In genomic region chr17:5493161-5493771, GRCm38 (mm10) we compare ENCODE assay signal across 7 mouse cellular contexts. TPM values are rescaled to one million over a fixed set of nuclear protein-coding genes. Genes with fewer than 3 reads are reported as not detected.
DNase-seq lines count a peak whose midpoint lies in the region; ATAC-seq and TF ChIP-seq lines count a peak whose summit lies in the region.

No protein-coding gene starts in this region.

- peak overlapping the region; percentile 97 for H3K4me2 ChIP-seq in embryonic facial prominence, embryonic 15.5 days (replicated peaks)
- peak overlapping the region; percentile 96 for H3K4me2 ChIP-seq in stomach, embryonic 16.5 days (ENCODE audit: low read depth, low read length)

- peak overlapping the region; percentile 80 to 86 for H3K4me3 ChIP-seq in ES-E14 (ENCODE audit: insufficient read depth in 1 of 2, low read depth in 1 of 2, low read length in 2 of 2, poor library complexity in 1 of 2, severe bottlenecking in 1 of 2)
- peak overlapping the region; percentile 74 for H3K4me3 ChIP-seq in embryonic facial prominence, embryonic 15.5 days (replicated peaks)
- H3K4me3 ChIP-seq in midbrain, embryonic 10.5 days: peak overlapping the region; percentile 83
- peak overlapping the region; percentile 69 for H3K4me3 ChIP-seq in stomach, embryonic 16.5 days (replicated peaks; ENCODE audit: low read length)

- intact Hi-C loops in heart, postnatal 10 days (cut with DNase I): loop anchor here (2.0 to 5.0 kb wide), 2 partner anchors 52 to 114 kb away; partner anchors contain the start of gene Tmem242

- no peak for ATAC-seq in embryonic facial prominence, embryonic 15.5 days (ENCODE audit: insufficient number of reproducible peaks, low FRiP score, low TSS enrichment, low read depth)
- no peak for ATAC-seq in stomach, embryonic 16.5 days (ENCODE audit: insufficient read depth, low FRiP score)

- WGBS in embryonic facial prominence, embryonic 15.5 days: 2% methylated on average over 53 of the region's 53 CpGs
- 4% methylated on average over 53 of the region's 53 CpGs for WGBS in midbrain, embryonic 10.5 days
- 1% methylated on average over 50 of the region's 53 CpGs for WGBS in stomach, embryonic 16.5 days

- H3K27me3 ChIP-seq in embryonic facial prominence, embryonic 15.5 days: peaks cover 9% of the 10 kb centered on the region; the same call in 1 of the 2 replicates
- peaks cover 36% of the 10 kb centered on the region for H3K27me3 ChIP-seq in midbrain, embryonic 10.5 days (ENCODE audit: low read depth, poor library complexity, severe bottlenecking)
- no peaks in the 10 kb centered on the region; the same call in 1 of the 2 replicates for H3K27me3 ChIP-seq in stomach, embryonic 16.5 days (ENCODE audit: control insufficient read depth, insufficient read depth, low read length)

- H3K36me3 ChIP-seq in ES-E14 (ENCODE audit: control insufficient read depth, insufficient read depth, low read length, poor library complexity, severe bottlenecking): no peaks in the 10 kb centered on the region
- peaks cover 4% of the 10 kb centered on the region; the same call in 1 of the 2 replicates for H3K36me3 ChIP-seq in embryonic facial prominence, embryonic 15.5 days
- H3K36me3 ChIP-seq in midbrain, embryonic 10.5 days: no peaks in the 10 kb centered on the region
- H3K36me3 ChIP-seq in stomach, embryonic 16.5 days (ENCODE audit: control insufficient read depth, insufficient read depth, low read length): no peaks in the 10 kb centered on the region

- peak overlapping the region; percentile 71 for H3K9ac ChIP-seq in ES-E14 (ENCODE audit: insufficient read depth, low read depth, low read length, poor library complexity, severe bottlenecking)
- H3K9ac ChIP-seq in embryonic facial prominence, embryonic 15.5 days: peak overlapping the region; percentile 56
- H3K9ac ChIP-seq in stomach, embryonic 16.5 days (ENCODE audit: low read length): peak overlapping the region; percentile 75

- in situ Hi-C loops in ES-E14 (cut with MboI; ENCODE audit: low sequenced_read_pairs in 2 of 2, unreplicated experiment in 2 of 2): no loop called here

- no peaks in the 10 kb centered on the region for H3K9me3 ChIP-seq in ES-E14 (ENCODE audit: control insufficient read depth, insufficient read depth, low read depth, low read length)
- no peaks in the 10 kb centered on the region for H3K9me3 ChIP-seq in embryonic facial prominence, embryonic 15.5 days (replicated peaks)
- no peaks in the 10 kb centered on the region for H3K9me3 ChIP-seq in midbrain, embryonic 10.5 days (replicated peaks)
- 0 out of 2 replicates have a peak, but pooled peaks cover 5% of the 10 kb centered on the region for H3K9me3 ChIP-seq in stomach, embryonic 16.5 days (replicated peaks; ENCODE audit: control insufficient read depth, low read length)

- DNase-seq in ES-E14 (ENCODE audit: low read depth, low spot score): no peak
- peak; percentile 49 to 60 for DNase-seq in adrenal gland, adult 18-20 months (ENCODE audit: low spot score in 2 of 2)
- DNase-seq in heart, postnatal 10 days: peak; percentile 45 to 54
- peak; percentile 48 to 58 for DNase-seq in layer of hippocampus, postnatal 10 days (ENCODE audit: low spot score in 2 of 2)
- DNase-seq in midbrain, embryonic 10.5 days (ENCODE audit: low spot score): peak; percentile 60

- H3K4me1 ChIP-seq in ES-E14 (ENCODE audit: control insufficient read depth in 2 of 2, insufficient read depth in 2 of 2, low read length in 2 of 2, poor library complexity in 1 of 2): 0 out of 4 replicates have a peak, but pooled peaks cover 0 to 2% of the 10 kb centered on the region in 2 experiments
- H3K4me1 ChIP-seq in embryonic facial prominence, embryonic 15.5 days: peaks cover 18% of the 10 kb centered on the region
- H3K4me1 ChIP-seq in midbrain, embryonic 10.5 days: peaks cover 28% of the 10 kb centered on the region
- no peaks in the 10 kb centered on the region for H3K4me1 ChIP-seq in stomach, embryonic 16.5 days (ENCODE audit: control insufficient read depth, insufficient read depth, low read length)

- H3K27ac ChIP-seq in ES-E14 (ENCODE audit: insufficient read depth, low read depth, low read length, poor library complexity, severe bottlenecking): no peak overlapping the region
- H3K27ac ChIP-seq in embryonic facial prominence, embryonic 15.5 days (replicated peaks): peak overlapping the region; percentile 92; the same call in 1 of the 2 replicates
- H3K27ac ChIP-seq in midbrain, embryonic 10.5 days (replicated peaks): peak overlapping the region; percentile 90
- H3K27ac ChIP-seq in stomach, embryonic 16.5 days (ENCODE audit: low read length): no peak overlapping the region

TF ChIP-seq in ES-E14, 5 proteins besides CTCF, POLR2A, EP300 and RAD21:
- TF ChIP-seq MAFK (IDR thresholded peaks at IDR 0.05; ENCODE audit: insufficient read depth, low read depth, low read length) (no peak), CHD2 (IDR thresholded peaks at IDR 0.05; ENCODE audit: low read depth, low read length) (no peak), HCFC1 (IDR thresholded peaks at IDR 0.05; ENCODE audit: borderline replicate concordance, insufficient read depth, low read length) (no peak), ZNF384 (IDR thresholded peaks at IDR 0.05; ENCODE audit: low read depth, low read length) (no peak), ZC3H11A (IDR thresholded peaks at IDR 0.05; ENCODE audit: borderline replicate concordance, low read depth, low read length) (no peak)
TF ChIP-seq in ES-E14: peak in this region for 0.

RNA-seq across cellular contexts. Expression of gene Zdhhc14, which starts 0.9 kb away (rescaled TPM):
- 0.76 and 1.3 TPM in 2 replicates for total RNA-seq in ES-E14 (2012; rRNA removed)
- total RNA-seq in adrenal gland, adult 18-20 months (2021): 1 to 10 TPM; 3.6 to 5.6 TPM
- 5.2 and 6.4 TPM in 2 replicates for polyA plus RNA-seq in embryonic facial prominence, embryonic 15.5 days (2015; fragmentation: Nextera tagmentation; extraction: Ambion mirVana)
- total RNA-seq in heart, postnatal 10 days (2021): 1 to 10 TPM; 3.6 TPM
- total RNA-seq in layer of hippocampus, postnatal 10 days (2021): 10 to 100 TPM; 29.0 to 33.2 TPM
- 0.99 and 1.5 TPM in 2 replicates for polyA plus RNA-seq in midbrain, embryonic 10.5 days (2016; fragmentation: Nextera tagmentation; extraction: Ambion mirVana)
- polyA plus RNA-seq in stomach, embryonic 16.5 days (2015; fragmentation: Nextera tagmentation; extraction: Ambion mirVana): 0.99 TPM in 2 replicates

RNA-seq across cellular contexts. Expression of gene Tmem242, which starts 53.2 kb away (rescaled TPM):
- 42.5 and 61.6 TPM in 2 replicates for total RNA-seq in ES-E14 (2012; rRNA removed)
- total RNA-seq in adrenal gland, adult 18-20 months (2021): 100 to 1,000 TPM; 121 to 161 TPM
- polyA plus RNA-seq in embryonic facial prominence, embryonic 15.5 days (2015; fragmentation: Nextera tagmentation; extraction: Ambion mirVana): 115 and 119 TPM in 2 replicates
- 100 to 1,000 TPM; 124 to 126 TPM for total RNA-seq in heart, postnatal 10 days (2021)
- total RNA-seq in layer of hippocampus, postnatal 10 days (2021): 10 to 100 TPM; 78.9 to 86.8 TPM
- 133 and 136 TPM in 2 replicates for polyA plus RNA-seq in midbrain, embryonic 10.5 days (2016; fragmentation: Nextera tagmentation; extraction: Ambion mirVana)
- polyA plus RNA-seq in stomach, embryonic 16.5 days (2015; fragmentation: Nextera tagmentation; extraction: Ambion mirVana): 111 and 130 TPM in 2 replicates

Comparison
In these comparisons a context has a peak if more than half of its experiments do, and no peak if none do; other contexts are left out.
1. H3K27ac ChIP-seq: peak in embryonic facial prominence, embryonic 15.5 days (single experiment) and midbrain, embryonic 10.5 days (single experiment); none in ES-E14 (single experiment) and stomach, embryonic 16.5 days (single experiment).
2. RNA of gene Zdhhc14, which starts 0.9 kb away (total RNA-seq): 29.0 to 33.2 TPM in layer of hippocampus, postnatal 10 days; 3.6 to 5.6 TPM in adrenal gland, adult 18-20 months, 3.6 TPM in heart, postnatal 10 days and 0.76 to 1.3 TPM in ES-E14; every median in the first group is over 4 times any median in the second.
3. Peak in every context shown above with its lines, with median percentiles within 50 percentile points of each other: H3K4me3 ChIP-seq and H3K9ac ChIP-seq.